Mouse (Mus musculus) lung, postnatal 36 days (tissue): ENCODE data around the gene Rabif.
"Not testable (repeated sequence)": the region's sequence is repeated elsewhere in the genome, so short reads cannot be mapped to it uniquely, and the experiment has no call there.

ENCODE experiments used
- DNase-seq: peaks from one replicate; pipeline ENCODE4 v3.0.0; 2022; ENCODE audit warnings: mixed read lengths

Rabif gene

GRCm38 (mm10) chr1:134513312-134513860, 18.9 kb downstream of the Rabif start:
- peak; percentile 63 for DNase-seq

- DNase-seq: peak; percentile 57
Observed at GRCm38 (mm10) chr1:134513876-134514590, 19.6 kb downstream of the Rabif start.

GRCm38 (mm10) chr1:134515891-134516290, 21.4 kb downstream of the Rabif start:
- DNase-seq: no peak

- DNase-seq: peak; percentile 9
Observed at GRCm38 (mm10) chr1:134516491-134517198, 22.2 kb downstream of the Rabif start.

GRCm38 (mm10) chr1:134517841-134518240, 23.4 kb downstream of the Rabif start:
- DNase-seq: not testable (repeated sequence)

- DNase-seq: peak; percentile 96
Observed at GRCm38 (mm10) chr1:134518677-134519076, 24.2 kb downstream of the Rabif start.

- not testable (repeated sequence) for DNase-seq
Observed at GRCm38 (mm10) chr1:134519201-134519600, 24.8 kb downstream of the Rabif start.

- DNase-seq: no peak
Observed at GRCm38 (mm10) chr1:134520001-134520721, 25.7 kb downstream of the Rabif start.

GRCm38 (mm10) chr1:134521163-134521562, 26.7 kb downstream of the Rabif start:
- no peak for DNase-seq

- DNase-seq: no peak
Observed at GRCm38 (mm10) chr1:134522325-134522724, 27.9 kb downstream of the Rabif start.

GRCm38 (mm10) chr1:134524424-134524823, 30.0 kb downstream of the Rabif start:
- DNase-seq: peak; percentile 70

- no peak for DNase-seq
Observed at GRCm38 (mm10) chr1:134525015-134525414, 30.6 kb downstream of the Rabif start.

- no peak for DNase-seq
Observed at GRCm38 (mm10) chr1:134526752-134527151, 32.3 kb downstream of the Rabif start.

- DNase-seq: no peak
Observed at GRCm38 (mm10) chr1:134530618-134531017, 36.2 kb downstream of the Rabif start.

- DNase-seq: not testable (repeated sequence)
Observed at GRCm38 (mm10) chr1:134533710-134534109, 39.3 kb downstream of the Rabif start.

- no peak for DNase-seq
Observed at GRCm38 (mm10) chr1:134535054-134535453, 40.6 kb downstream of the Rabif start.

- DNase-seq: no peak
Observed at GRCm38 (mm10) chr1:134535513-134535912, 41.1 kb downstream of the Rabif start.

GRCm38 (mm10) chr1:134540610-134541009, 46.2 kb downstream of the Rabif start:
- DNase-seq: no peak

GRCm38 (mm10) chr1:134548231-134548630, 53.8 kb downstream of the Rabif start:
- no peak for DNase-seq

- DNase-seq: no peak
Observed at GRCm38 (mm10) chr1:134549632-134550132, 55.2 kb downstream of the Rabif start, which contains the start of gene Mgat4e. TSS of gene Mgat4e (minus strand) at chr1:134549682.

GRCm38 (mm10) chr1:134551869-134552268, 57.4 kb downstream of the Rabif start:
- DNase-seq: no peak

- no peak for DNase-seq
Observed at GRCm38 (mm10) chr1:134552396-134552795, 57.9 kb downstream of the Rabif start.
